Mouse (Mus musculus) lung, adult 2 months (tissue): ENCODE measurements at regions not wholly inside any gene's neighbourhood (a gene's known extent, or its start where the extent isn't known, plus 50 kb on each side); places are given as distances from the start of the nearest gene placed in this dataset.

Experiments
- CTCF ChIP-seq: fragments of 200-500 bp; IDR thresholded peaks from 2 replicates; pipeline ENCODE4 v1.5.1; 2011; ENCODE audit warnings: mild to moderate bottlenecking, low read length, control low read depth; ENCODE audit not compliant: insufficient read depth
- POLR2A ChIP-seq: fragments of 200-500 bp; IDR thresholded peaks from 2 replicates; pipeline ENCODE4 v1.6.1; 2011; ENCODE audit warnings: low read depth, mild to moderate bottlenecking, control low read depth, low read length, borderline replicate concordance; ENCODE audit errors: extremely low read depth

GRCm38 (mm10) chr7:73150436-73150835 lies 224.9 kb upstream of the Rgma start:
- TF ChIP-seq POLR2A (no peak), CTCF (no peak)
